Mouse (Mus musculus): ENCODE data around the gene Dazl.

DNA sequence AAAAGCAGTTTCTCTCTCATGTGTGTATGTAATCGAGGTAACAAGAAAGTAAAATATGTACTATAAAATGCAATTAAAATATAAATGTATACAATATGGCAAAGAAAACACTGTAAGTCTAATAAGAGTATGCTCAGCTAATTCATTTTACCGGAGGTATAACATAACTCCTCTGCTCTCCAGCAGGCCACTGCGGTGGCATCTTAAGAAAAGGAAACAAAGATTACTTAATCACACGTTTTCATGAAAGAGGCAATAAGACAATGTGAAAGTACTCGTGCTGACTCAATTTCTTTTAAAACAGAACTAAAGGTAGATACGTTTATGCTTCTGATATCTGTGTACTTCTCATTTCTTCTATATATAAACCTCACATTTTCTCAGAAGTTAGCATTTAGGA lies 8.6 kb downstream of the Dazl start:
- no peak for TF ChIP-seq CTCF (IDR thresholded peaks at IDR 0.05; ENCODE audit: low read depth, low read length)
- no peak for TF ChIP-seq POLR2A (IDR thresholded peaks at IDR 0.05; ENCODE audit: extremely low read depth, insufficient read depth, low read length)

All from liver, adult 2 months (tissue).